Mouse (Mus musculus): ENCODE data around the gene Haus4.

- TF ChIP-seq CTCF (IDR thresholded peaks at IDR 0.05; ENCODE audit: low read depth), result no peak
- TF ChIP-seq EP300 (optimal IDR thresholded peaks at IDR 0.05), result no peak
Measured at GRCm38 (mm10) chr14:54557330-54557729, 2.9 kb upstream of the Haus4 start.

Measured in stomach, postnatal 0 days (tissue).